Mouse (Mus musculus) adrenal gland, postnatal 25 days (tissue): ENCODE data around the gene Sh3yl1. TPM values are rescaled to one million over a fixed set of nuclear protein-coding genes. Genes with fewer than 3 reads are reported as not detected.

ENCODE experiments used
- DNase-seq: peaks from one replicate; pipeline ENCODE4 v3.0.0; 2021; ENCODE audit warnings: mixed read lengths
- long read RNA-seq: library from polyadenylated mRNA; stranded (forward); transcript quantifications from one replicate; pipeline ENCODE4 v2.0.0, GENCODE M21; 2021
- total RNA-seq: library from RNA; stranded (reverse); gene quantifications from 2 replicates; pipeline ENCODE4 v1.2.3, GENCODE M21; 2021

The Sh3yl1 gene
- 2.9 and 3.0 TPM in 2 replicates for total RNA-seq
- long read RNA-seq, transcript Sh3yl1-201 (10 exons, 1,750 nt) = major isoform, 15 of 19 reads
- long read RNA-seq, partial matches to known transcripts = 1 of 19 reads
- long read RNA-seq, other reads (novel, unspliced or antisense) = 1 of 19 reads

GRCm38 (mm10) chr12:30911261-30912047 is at the start of gene Sh3yl1, which contains the start of gene Acp1:
Gene Sh3yl1, plus strand, starts transcription at chr12:30911668.
Gene Acp1, minus strand, starts transcription at chr12:30911589.
- DNase-seq = peak; percentile 97

DNA sequence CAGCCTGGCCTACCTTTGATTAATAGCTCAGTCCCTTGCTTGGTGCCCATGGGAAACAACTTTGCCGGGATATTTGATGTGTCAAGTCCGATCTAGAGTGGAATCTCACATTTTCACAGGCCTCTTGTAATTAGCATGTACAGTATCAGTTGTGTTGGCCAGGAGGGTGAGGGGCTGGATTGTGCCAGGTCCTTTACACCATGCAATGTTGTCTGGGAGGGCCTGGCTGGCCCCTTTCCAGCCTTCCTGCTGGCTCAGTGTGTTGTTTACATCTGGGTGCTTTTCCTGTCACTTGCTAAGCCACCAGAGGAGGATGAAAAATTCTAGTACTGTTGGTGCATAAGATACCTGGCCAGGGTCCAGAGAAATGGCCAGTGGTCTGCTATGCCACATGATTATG is 47.1 kb upstream of the Sh3yl1 start:
- DNase-seq = no peak

- DNase-seq = no peak
Observed at GRCm38 (mm10) chr12:30865781-30866180, 45.7 kb upstream of the Sh3yl1 start.

GRCm38 (mm10) chr12:30879447-30879846 is 32.0 kb upstream of the Sh3yl1 start:
- no peak for DNase-seq

GRCm38 (mm10) chr12:30883592-30883985 is 27.9 kb upstream of the Sh3yl1 start:
- DNase-seq = no peak

DNA sequence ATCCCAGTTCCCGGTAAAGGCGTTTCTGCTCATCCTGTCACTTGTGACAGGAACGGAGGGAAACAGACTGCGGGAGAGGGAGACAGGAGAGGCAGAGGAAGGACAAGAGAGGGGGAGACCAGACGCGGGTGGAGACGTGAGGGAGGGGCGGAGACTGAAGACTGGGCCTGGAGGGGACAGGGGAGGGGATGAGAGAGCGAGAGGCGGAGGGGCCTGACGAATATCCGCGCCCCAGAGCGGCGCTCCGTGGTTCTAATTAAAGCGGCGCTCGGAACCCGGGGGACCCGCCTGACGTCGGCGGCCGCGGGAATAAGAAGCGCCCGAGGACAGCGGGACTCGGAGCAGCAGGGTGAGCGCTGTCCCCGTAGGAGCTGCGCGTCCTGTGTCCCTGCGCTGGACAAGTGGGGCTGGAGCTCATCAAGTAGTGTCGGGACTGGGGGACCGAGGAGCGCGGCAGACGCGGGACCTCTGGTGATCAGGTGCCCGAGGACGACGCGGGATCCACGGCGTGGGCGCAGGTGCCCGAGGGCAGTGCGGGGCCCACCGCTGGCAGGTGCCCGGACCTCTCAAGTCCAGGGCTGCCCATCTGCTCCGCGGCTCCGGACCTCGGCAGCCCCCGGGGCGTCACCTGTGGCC is 27.4 kb upstream of the Sh3yl1 start, which contains the start of gene Alkal2:
Gene Alkal2 (plus strand): TSS at position 337 of the 636 bp plus-strand sequence.
- DNase-seq = peak; percentile 17

DNA sequence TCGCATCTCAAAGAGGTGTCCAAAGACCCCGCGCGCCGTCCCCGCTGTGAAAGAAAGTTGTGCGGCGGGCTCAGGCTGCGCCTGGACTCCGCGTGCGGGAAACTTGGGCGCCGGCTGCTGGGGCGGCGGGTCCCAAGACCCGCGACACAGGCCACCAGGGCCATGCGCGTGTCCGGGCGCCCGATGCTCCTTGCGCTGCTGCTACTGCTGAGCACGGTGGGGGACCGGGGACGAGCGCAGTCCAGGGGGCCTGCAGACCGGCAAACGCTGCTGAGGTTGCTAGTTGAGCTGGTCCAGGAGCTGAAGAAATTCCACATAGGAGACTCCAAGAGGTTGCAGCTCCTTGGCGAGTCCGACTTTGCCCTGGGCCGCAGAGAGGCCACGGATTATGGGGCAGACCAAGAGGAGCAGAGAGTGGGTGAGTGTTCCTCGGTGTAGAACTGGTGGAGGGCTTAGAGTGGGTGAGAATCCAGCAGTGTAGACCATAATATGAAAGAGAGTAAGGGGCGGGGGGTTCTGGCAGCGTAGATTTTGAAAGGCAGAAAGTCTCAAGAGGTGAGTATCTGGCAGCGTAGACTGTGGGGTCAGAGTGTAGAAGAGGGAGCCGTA is 26.7 kb upstream of the Sh3yl1 start:
- DNase-seq = no peak

GRCm38 (mm10) chr12:30885891-30886290 is 25.6 kb upstream of the Sh3yl1 start:
- peak; percentile 15 for DNase-seq

- DNase-seq = no peak
Observed at GRCm38 (mm10) chr12:30888003-30888402, 23.5 kb upstream of the Sh3yl1 start.

- peak; percentile 52 for DNase-seq
Observed at GRCm38 (mm10) chr12:30890067-30890466, 21.4 kb upstream of the Sh3yl1 start.

GRCm38 (mm10) chr12:30891438-30891837 is 20.0 kb upstream of the Sh3yl1 start:
- DNase-seq = no peak

GRCm38 (mm10) chr12:30897039-30897438 is 14.4 kb upstream of the Sh3yl1 start:
- DNase-seq = no peak

DNA sequence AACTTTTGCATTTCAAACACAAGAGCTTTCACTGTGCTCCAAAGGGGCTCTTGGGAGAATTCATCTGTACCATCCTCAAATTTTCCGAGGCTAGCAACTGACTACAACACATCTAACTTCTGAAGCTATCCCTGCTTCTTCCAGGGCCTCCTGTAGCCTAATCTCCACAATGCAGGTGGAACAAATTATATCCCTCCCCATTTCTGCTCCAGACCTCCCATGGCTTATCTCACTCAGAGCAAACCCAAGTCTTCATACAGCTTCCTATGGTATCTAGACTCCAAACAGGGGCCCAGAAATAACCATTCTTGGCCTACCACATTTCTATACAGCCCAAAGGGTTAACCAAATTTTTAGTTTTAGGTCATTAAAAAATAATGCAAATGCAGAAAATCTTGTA is 2.8 kb upstream of the Sh3yl1 start:
- DNase-seq = no peak

- no peak for DNase-seq
Observed at GRCm38 (mm10) chr12:30909881-30910280, 1.6 kb upstream of the Sh3yl1 start.

DNA sequence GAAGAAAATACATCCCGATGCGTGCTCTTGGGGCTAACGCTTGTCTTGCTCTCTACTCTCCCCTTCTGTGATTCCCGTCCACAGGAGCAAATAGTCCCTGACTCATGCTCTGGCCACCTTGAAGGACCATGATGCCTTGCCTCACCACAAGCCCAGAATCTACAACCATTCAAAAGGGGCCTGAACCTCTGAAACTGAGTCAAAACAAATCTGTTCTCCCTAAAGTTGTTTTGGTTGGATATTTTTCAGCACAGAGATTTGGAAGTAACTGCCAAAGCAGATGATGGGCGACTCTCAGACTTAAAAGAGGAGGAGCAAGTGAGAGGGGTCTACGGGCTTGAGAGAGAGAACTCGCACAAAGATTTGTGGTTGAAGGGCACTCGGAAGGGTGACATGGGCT is 608 bp upstream of the Sh3yl1 start:
- DNase-seq = no peak

DNA sequence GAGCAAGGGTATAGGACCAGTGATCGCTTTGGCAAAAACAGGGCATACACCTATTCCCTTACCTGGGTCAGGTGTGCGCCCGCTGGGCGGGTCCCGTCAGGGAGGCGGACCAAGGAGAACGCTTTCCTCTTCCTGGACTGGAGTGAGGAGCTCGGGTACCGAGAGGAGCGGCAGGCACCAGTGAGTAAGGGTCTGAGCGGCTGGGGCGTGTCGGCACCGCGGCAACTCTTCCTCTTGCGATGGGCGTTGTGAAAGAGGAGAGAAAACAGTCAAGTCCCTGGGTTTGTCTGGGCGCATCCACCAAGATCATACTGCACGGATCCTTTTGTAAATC is 547 bp downstream of the Sh3yl1 start:
- DNase-seq = peak; percentile 21

- DNase-seq = no peak
Observed at GRCm38 (mm10) chr12:30912840-30913239, 1.4 kb downstream of the Sh3yl1 start.

GRCm38 (mm10) chr12:30922401-30922800 is 10.9 kb downstream of the Sh3yl1 start:
- DNase-seq = no peak

DNA sequence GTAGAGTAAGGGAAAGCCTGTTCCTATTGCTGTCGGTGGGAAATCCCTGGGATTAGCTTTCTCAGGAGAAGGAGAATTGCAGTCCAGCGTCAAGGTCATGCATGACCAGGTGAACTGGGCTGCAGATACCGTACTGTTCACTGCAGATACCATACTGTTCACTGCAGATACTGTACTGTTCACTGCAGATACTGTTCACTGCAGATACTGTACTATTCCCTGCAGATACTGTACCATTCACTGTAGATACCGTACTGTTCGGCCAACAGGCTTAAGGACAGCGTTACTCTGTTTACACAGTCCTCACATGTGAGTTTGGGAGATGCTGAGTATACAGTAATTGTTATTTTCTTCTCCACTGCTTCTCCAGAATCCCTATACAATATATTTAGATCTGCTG is 16.7 kb downstream of the Sh3yl1 start:
- no peak for DNase-seq

GRCm38 (mm10) chr12:30933299-30933698 is 21.8 kb downstream of the Sh3yl1 start:
- DNase-seq = no peak

GRCm38 (mm10) chr12:30936899-30937298 is 25.4 kb downstream of the Sh3yl1 start:
- DNase-seq = no peak

GRCm38 (mm10) chr12:30943057-30943986 is 31.9 kb downstream of the Sh3yl1 start:
- DNase-seq = no peak
